ENCODE assay signal across 8 mouse cellular contexts in genomic region chr13:107073039-107073620, GRCm38 (mm10). TPM values are rescaled to one million over a fixed set of nuclear protein-coding genes. Genes with fewer than 3 reads are reported as not detected.
DNase-seq lines count a peak whose midpoint lies in the region; ATAC-seq and TF ChIP-seq lines count a peak whose summit lies in the region.

No protein-coding gene starts in this region.

- H3K9ac ChIP-seq in heart, embryonic 14.5 days (ENCODE audit: low read length): peak overlapping the region; percentile 60
- peak overlapping the region; percentile 50 for H3K9ac ChIP-seq in midbrain, embryonic 16.5 days (ENCODE audit: low read depth, low read length)

- peak; percentile 54; the same call in 1 of the 2 replicates for ATAC-seq in heart, embryonic 14.5 days (ENCODE audit: insufficient number of reproducible peaks, insufficient read depth, low FRiP score, low read depth)
- peak; percentile 88 for ATAC-seq in midbrain, embryonic 16.5 days
- no peak for ATAC-seq in erythroid progenitor cell, adult 5-6 weeks (replicated peaks; ENCODE audit: low FRiP score, poor library complexity, severe bottlenecking)

- no peaks in the 10 kb centered on the region for H3K9me3 ChIP-seq in heart, embryonic 14.5 days (ENCODE audit: control insufficient read depth, low read length)
- H3K9me3 ChIP-seq in midbrain, embryonic 16.5 days (replicated peaks; ENCODE audit: control insufficient read depth, low read length, poor library complexity, severe bottlenecking): no peaks in the 10 kb centered on the region

- no peak for TF ChIP-seq CTCF in left cerebral cortex, adult 2 months (IDR thresholded peaks at IDR 0.05)

- no peaks in the 10 kb centered on the region for H3K36me3 ChIP-seq in heart, embryonic 14.5 days (ENCODE audit: control insufficient read depth, insufficient read depth, low read length)
- no peaks in the 10 kb centered on the region for H3K36me3 ChIP-seq in midbrain, embryonic 16.5 days (ENCODE audit: control insufficient read depth, insufficient read depth, low read length)

- H3K4me2 ChIP-seq in heart, embryonic 14.5 days (ENCODE audit: low read length): peak overlapping the region; percentile 65
- H3K4me2 ChIP-seq in midbrain, embryonic 16.5 days (ENCODE audit: low read length): peak overlapping the region; percentile 62

- WGBS in heart, embryonic 14.5 days: 2% methylated on average over 14 of the region's 14 CpGs
- WGBS in midbrain, embryonic 16.5 days: under 1% methylated on average over 14 of the region's 14 CpGs

- H3K27me3 ChIP-seq in heart, embryonic 14.5 days (ENCODE audit: control insufficient read depth, insufficient read depth, low read length): no peaks in the 10 kb centered on the region
- H3K27me3 ChIP-seq in midbrain, embryonic 16.5 days (ENCODE audit: control insufficient read depth, insufficient read depth, low read depth, low read length): no peaks in the 10 kb centered on the region

- intact Hi-C loops in left cerebral cortex, adult 2 months (cut with DNase I): loop anchor here (2.0 kb wide), 1 partner anchor 50 kb away; the partner anchor contains the start of gene Kif2a

- H3K4me1 ChIP-seq in heart, embryonic 14.5 days (ENCODE audit: control insufficient read depth in 2 of 2, insufficient read depth in 2 of 2, low read length in 2 of 2): peaks cover 7 to 8% of the 10 kb centered on the region in 2 experiments; a peak in 3 of 4 replicates
- H3K4me1 ChIP-seq in midbrain, embryonic 16.5 days (ENCODE audit: control insufficient read depth, insufficient read depth, low read length): peaks cover 15% of the 10 kb centered on the region

- peak overlapping the region in 1 of 2 experiments; percentile 26; a peak in 1 of 4 replicates for H3K27ac ChIP-seq in heart, embryonic 14.5 days (replicated peaks in 1 of 2; ENCODE audit: control insufficient read depth in 1 of 2, insufficient read depth in 1 of 2, low read depth in 2 of 2, low read length in 2 of 2)
- H3K27ac ChIP-seq in left cerebral cortex, adult 2 months: peak overlapping the region; percentile 71; the same call in 1 of the 2 replicates
- H3K27ac ChIP-seq in midbrain, embryonic 16.5 days (ENCODE audit: low read length): peak overlapping the region; percentile 77

- DNase-seq in kidney, postnatal 4 days: peak; percentile 11 to 20
- no peak for DNase-seq in kidney, adult 18-20 months
- DNase-seq in cerebellum, postnatal 36 days: peak; percentile 14 to 21
- peak; percentile 15 to 27 for DNase-seq in left cerebral cortex, adult 2 months (ENCODE audit: extremely low spot score in 1 of 2, low spot score in 2 of 2)
- no peak for DNase-seq in thymus, postnatal 10 days (ENCODE audit: low spot score in 2 of 2)

- H3K4me3 ChIP-seq in heart, embryonic 14.5 days (ENCODE audit: control insufficient read depth in 1 of 2, insufficient read depth in 1 of 2, low read depth in 1 of 2, low read length in 2 of 2): peak overlapping the region; percentile 33 to 44
- peak overlapping the region; percentile 40 for H3K4me3 ChIP-seq in left cerebral cortex, adult 2 months
- peak overlapping the region; percentile 29 for H3K4me3 ChIP-seq in midbrain, embryonic 16.5 days (ENCODE audit: low read depth, low read length)

RNA-seq across cellular contexts. Expression of gene Kif2a, which starts 51.2 kb away (rescaled TPM):
- 19.7 and 23.9 TPM in 2 replicates for polyA plus RNA-seq in heart, embryonic 14.5 days (2014; fragmentation: Nextera tagmentation; extraction: Ambion mirVana)
- 100 to 1,000 TPM in 1 of 2 experiments, 10 to 100 TPM in 1; 88.8 to 107 TPM for total RNA-seq in left cerebral cortex, adult 2 months (2021)
- 42.8 and 53.3 TPM in 2 replicates for polyA plus RNA-seq in midbrain, embryonic 16.5 days (2015; fragmentation: Nextera tagmentation; extraction: Ambion mirVana)
- total RNA-seq in erythroid progenitor cell, adult 5-6 weeks (2015; ENCODE audit: low replicate concordance): 75.7 and 233 TPM in 2 replicates
- 84.8 and 93.6 TPM in 2 replicates for total RNA-seq in erythroid progenitor cell, adult 5-6 weeks (2017; ENCODE audit: low replicate concordance)

Comparison
In these comparisons a context has a peak if more than half of its experiments do, and no peak if none do; other contexts are left out.
1. DNase-seq: peak in kidney, postnatal 4 days (2 of 2), cerebellum, postnatal 36 days (2 of 2) and left cerebral cortex, adult 2 months (2 of 2); none in kidney, adult 18-20 months (single experiment) and thymus, postnatal 10 days (0 of 2).
2. Peak in every context shown above with its lines, with median percentiles within 50 percentile points of each other: H3K4me3 ChIP-seq.